Mouse (Mus musculus) heart, postnatal 0 days (tissue): ENCODE data around the gene Tnxb.

Experiments
- CTCF ChIP-seq: IDR thresholded peaks from 2 replicates; pipeline ENCODE4 v1.5.1; 2016; ENCODE audit warnings: antibody characterized with exemption, control low read depth, low read depth
- EP300 ChIP-seq: IDR thresholded peaks from 2 replicates; pipeline ENCODE4 v1.6.1; 2016; ENCODE audit warnings: antibody characterized with exemption, low read depth

DNA sequence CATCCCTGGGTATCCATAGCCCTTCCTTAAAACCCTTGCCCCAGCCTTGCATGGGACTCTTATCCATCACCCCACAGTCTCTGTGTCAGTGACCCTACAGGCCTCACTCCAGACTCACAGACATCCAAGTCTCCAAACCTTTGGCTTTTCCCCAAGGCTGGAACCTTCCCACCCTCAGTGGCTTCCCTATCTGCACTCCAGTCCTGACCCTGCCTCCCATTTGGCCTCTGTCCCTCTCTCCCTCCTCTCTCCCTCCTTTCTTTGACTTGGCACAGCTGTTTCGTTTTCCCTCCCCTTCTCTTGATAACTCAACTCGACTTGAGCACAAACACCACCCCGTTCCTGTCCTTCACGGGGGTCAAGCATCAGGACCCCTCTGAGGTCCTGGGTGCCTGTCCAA lies 20.1 kb downstream of the Tnxb start:
- TF ChIP-seq CTCF (no peak), EP300 (no peak)
